Mouse (Mus musculus) hindbrain, embryonic 15.5 days (tissue): ENCODE results near the gene Ctnnb1. TPM values are rescaled to one million over a fixed set of nuclear protein-coding genes. Genes with fewer than 3 reads are reported as not detected.

Experiments
- ATAC-seq: fragments of 200-750 bp; cut with Nextera tagmentation; 2 replicates; pipeline ENCODE4 v1.8.0; 2017; ENCODE audit warnings: low read depth, moderate number of reproducible peaks, moderate TSS enrichment; ENCODE audit not compliant: low FRiP score
- H3K27ac ChIP-seq: fragments of 300-500 bp; sonication (generic); replicated peaks from 2 replicates; pipeline ENCODE4 v1.5.1; 2015; ENCODE audit warnings: mild to moderate bottlenecking, inconsistent platforms
- H3K27me3 ChIP-seq: fragments of 300-500 bp; sonication (generic); 2 replicates; pipeline ENCODE4 v1.6.1; 2015; ENCODE audit warnings: control low read depth, inconsistent platforms
- H3K36me3 ChIP-seq: fragments of 300-500 bp; sonication (generic); 2 replicates; pipeline ENCODE4 v1.6.1; 2015; ENCODE audit warnings: control low read depth, inconsistent platforms
- H3K4me1 ChIP-seq: fragments of 300-500 bp; sonication (generic); replicated peaks from 2 replicates; pipeline ENCODE4 v1.6.1; 2015; ENCODE audit warnings: control low read depth, inconsistent platforms
- H3K4me2 ChIP-seq: fragments of 300-500 bp; sonication (generic); 2 replicates; pipeline ENCODE4 v1.6.1; 2015; ENCODE audit warnings: moderate library complexity, mild to moderate bottlenecking, inconsistent platforms
- H3K4me3 ChIP-seq: fragments of 300-500 bp; sonication (generic); 2 replicates; pipeline ENCODE4 v1.5.1; 2015; ENCODE audit warnings: mild to moderate bottlenecking, inconsistent platforms
- H3K9ac ChIP-seq: fragments of 300-500 bp; sonication (generic); 2 replicates; pipeline ENCODE4 v1.6.1; 2015; ENCODE audit warnings: inconsistent platforms
- H3K9me3 ChIP-seq: fragments of 300-500 bp; sonication (generic); 2 replicates; pipeline ENCODE4 v1.6.1; 2016; ENCODE audit warnings: control low read depth, inconsistent platforms
- WGBS: fragments of 180-500 bp; shearing (Covaris S2); methylation state at CpG from one replicate; pipeline ENCODE4 v1.1.7; 2015; 5-methylcytosine and 5-hydroxymethylcytosine counted together
- polyA plus RNA-seq: library from polyadenylated mRNA; unstranded; fragments of >200 nt; fragmentation: Nextera tagmentation; extraction: Ambion mirVana; gene quantifications from 2 replicates; pipeline ENCODE4 v1.2.1, GENCODE M21; 2015

Gene Ctnnb1
- polyA plus RNA-seq, 1 experiment from 2014 or later = 394 TPM

- 83% methylated on average over 8 of the region's 8 CpGs for WGBS
- Histone ChIP-seq H3K27ac (no peak overlapping the region), H3K4me1 (peaks cover 35% of the 10 kb centered on the region), H3K9me3 (no peaks in the 10 kb centered on the region), H3K36me3 (peaks cover 7% of the 10 kb centered on the region), H3K4me2 (no peak overlapping the region), H3K4me3 (no peak overlapping the region), H3K27me3 (no peaks in the 10 kb centered on the region), H3K9ac (no peak overlapping the region)
- ATAC-seq = no peak
Measured at GRCm38 (mm10) chr9:120946131-120946530, 17.1 kb downstream of the Ctnnb1 start.

DNA sequence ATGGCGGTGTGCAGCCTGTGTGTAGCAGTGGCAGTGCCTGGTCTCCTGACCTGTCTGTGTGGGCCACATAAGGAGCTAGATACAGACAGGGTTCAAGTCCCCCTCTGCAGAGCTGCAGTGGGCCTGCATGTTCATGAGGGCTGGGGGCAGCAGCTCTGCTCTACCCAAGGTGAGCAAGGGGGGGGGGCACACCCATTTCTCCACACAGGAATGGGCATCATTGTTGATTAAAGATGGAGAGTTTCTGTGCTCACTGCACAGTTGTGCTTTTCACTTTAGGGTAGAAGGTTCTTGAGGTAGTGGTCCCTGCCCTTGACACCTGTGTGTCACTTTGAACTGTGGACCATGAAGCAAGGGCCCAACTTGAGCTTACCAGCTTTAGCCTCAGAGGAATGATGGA is 19.8 kb downstream of the Ctnnb1 start:
- Histone ChIP-seq H3K4me1 (peaks cover 24% of the 10 kb centered on the region), H3K4me3 (no peak overlapping the region), H3K36me3 (peaks cover 34% of the 10 kb centered on the region), H3K9me3 (no peaks in the 10 kb centered on the region), H3K27me3 (no peaks in the 10 kb centered on the region), H3K27ac (no peak overlapping the region), H3K9ac (no peak overlapping the region), H3K4me2 (no peak overlapping the region)
- no peak for ATAC-seq
- 100% methylated on average over 1 of the region's 1 CpGs for WGBS

GRCm38 (mm10) chr9:120950761-120951160 is 21.7 kb downstream of the Ctnnb1 start:
- peaks cover 17% of the 10 kb centered on the region for H3K4me1 ChIP-seq
- no peak overlapping the region for H3K4me3 ChIP-seq
- H3K9ac ChIP-seq = no peak overlapping the region
- no peak overlapping the region for H3K27ac ChIP-seq
- no peak for ATAC-seq
- peaks cover 54% of the 10 kb centered on the region for H3K36me3 ChIP-seq
- H3K9me3 ChIP-seq = no peaks in the 10 kb centered on the region
- H3K4me2 ChIP-seq = no peak overlapping the region
- no peaks in the 10 kb centered on the region for H3K27me3 ChIP-seq
- WGBS = 89% methylated on average over 12 of the region's 12 CpGs

GRCm38 (mm10) chr9:120951947-120952346 is 22.9 kb downstream of the Ctnnb1 start:
- 84% methylated on average over 3 of the region's 3 CpGs for WGBS
- no peaks in the 10 kb centered on the region for H3K9me3 ChIP-seq
- H3K27ac ChIP-seq = no peak overlapping the region
- H3K36me3 ChIP-seq = peaks cover 65% of the 10 kb centered on the region
- ATAC-seq = no peak
- no peaks in the 10 kb centered on the region for H3K27me3 ChIP-seq
- H3K4me1 ChIP-seq = peaks cover 11% of the 10 kb centered on the region
- H3K4me2 ChIP-seq = no peak overlapping the region
- H3K4me3 ChIP-seq = no peak overlapping the region
- no peak overlapping the region for H3K9ac ChIP-seq

DNA sequence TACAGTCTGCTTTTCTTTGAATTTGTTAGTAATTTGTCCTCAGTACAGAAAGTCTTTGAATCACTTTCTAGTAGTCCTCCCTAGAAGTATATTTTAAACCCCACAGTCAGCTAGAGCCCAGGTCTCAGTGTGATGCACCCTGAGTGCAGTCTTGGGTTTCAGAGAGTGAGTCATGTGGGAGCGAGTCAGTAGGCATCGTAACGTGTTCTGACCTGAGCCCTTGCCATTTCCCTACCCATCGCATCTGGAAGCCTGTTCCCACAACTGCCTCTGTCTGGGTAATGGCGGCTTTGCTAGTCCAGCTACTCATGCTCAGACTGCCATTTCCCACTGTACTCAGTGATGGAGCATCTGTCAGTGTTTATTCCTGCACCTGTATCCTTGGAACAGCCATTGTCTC is 29.0 kb downstream of the Ctnnb1 start:
- Histone ChIP-seq H3K9ac (no peak overlapping the region), H3K36me3 (peaks cover 88% of the 10 kb centered on the region), H3K9me3 (no peaks in the 10 kb centered on the region), H3K27me3 (no peaks in the 10 kb centered on the region), H3K4me2 (no peak overlapping the region), H3K4me3 (no peak overlapping the region), H3K27ac (no peak overlapping the region), H3K4me1 (peaks cover 17% of the 10 kb centered on the region)
- ATAC-seq = no peak
- 90% methylated on average over 5 of the region's 5 CpGs for WGBS

DNA sequence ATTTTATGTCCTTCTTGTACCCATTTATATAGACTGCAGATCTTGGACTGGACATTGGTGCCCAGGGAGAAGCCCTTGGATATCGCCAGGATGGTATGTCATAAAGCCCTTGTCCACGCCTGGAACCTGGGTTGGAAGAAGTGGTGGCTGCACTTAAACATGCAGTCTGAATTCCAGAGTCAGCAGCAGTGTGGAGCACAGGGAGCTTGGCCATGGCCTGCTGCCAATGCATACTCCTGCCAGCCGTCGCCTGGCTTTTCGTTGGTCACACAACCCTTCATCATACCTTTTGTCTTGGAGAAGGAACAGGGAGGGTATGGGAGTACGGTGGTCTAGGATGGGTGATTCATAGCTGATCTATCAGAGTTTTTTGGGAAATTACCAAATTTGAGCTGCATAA is 29.5 kb downstream of the Ctnnb1 start:
- Histone ChIP-seq H3K27me3 (no peaks in the 10 kb centered on the region), H3K27ac (no peak overlapping the region), H3K9ac (no peak overlapping the region), H3K4me1 (peaks cover 19% of the 10 kb centered on the region), H3K9me3 (no peaks in the 10 kb centered on the region), H3K4me3 (no peak overlapping the region), H3K36me3 (peaks cover 83% of the 10 kb centered on the region), H3K4me2 (no peak overlapping the region)
- ATAC-seq = no peak
- 70% methylated on average over 6 of the region's 6 CpGs for WGBS

- ATAC-seq = no peak
- Histone ChIP-seq H3K27ac (no peak overlapping the region), H3K4me3 (no peak overlapping the region), H3K9ac (no peak overlapping the region), H3K27me3 (no peaks in the 10 kb centered on the region), H3K4me2 (no peak overlapping the region), H3K4me1 (peaks cover 23% of the 10 kb centered on the region), H3K36me3 (peaks cover 76% of the 10 kb centered on the region), H3K9me3 (no peaks in the 10 kb centered on the region)
- 84% methylated on average over 4 of the region's 4 CpGs for WGBS
Measured at GRCm38 (mm10) chr9:120959225-120959624, 30.2 kb downstream of the Ctnnb1 start.

DNA sequence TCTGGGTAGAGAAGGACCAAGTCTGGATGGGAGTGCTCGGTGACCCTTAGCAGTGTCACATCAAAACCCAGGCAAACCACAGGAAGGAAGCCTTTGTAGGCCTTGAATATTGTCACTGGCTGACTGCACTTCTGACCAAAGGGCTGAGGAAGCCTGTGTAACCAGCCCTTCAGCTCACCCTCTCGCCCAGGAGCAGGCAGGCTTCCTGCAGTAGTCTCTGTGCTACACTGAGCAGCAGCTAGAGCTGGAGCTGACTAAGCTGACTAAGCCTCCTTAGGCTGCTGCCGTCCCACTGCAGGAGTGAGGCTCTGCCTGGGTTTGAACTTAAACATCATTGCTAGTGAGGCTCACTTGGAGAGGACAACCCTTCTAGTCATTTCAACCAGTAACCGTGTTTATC is 31.6 kb downstream of the Ctnnb1 start:
- no peak overlapping the region for H3K4me3 ChIP-seq
- peaks cover 62% of the 10 kb centered on the region for H3K36me3 ChIP-seq
- H3K27ac ChIP-seq = no peak overlapping the region
- H3K9me3 ChIP-seq = no peaks in the 10 kb centered on the region
- no peak overlapping the region for H3K4me2 ChIP-seq
- ATAC-seq = no peak
- H3K9ac ChIP-seq = no peak overlapping the region
- peaks cover 23% of the 10 kb centered on the region for H3K4me1 ChIP-seq
- H3K27me3 ChIP-seq = no peaks in the 10 kb centered on the region
- 79% methylated on average over 4 of the region's 4 CpGs for WGBS

- H3K4me1 ChIP-seq = peaks cover 23% of the 10 kb centered on the region
- H3K9me3 ChIP-seq = no peaks in the 10 kb centered on the region
- no peak for ATAC-seq
- H3K27ac ChIP-seq = no peak overlapping the region
- no peak overlapping the region for H3K9ac ChIP-seq
- 80% methylated on average over 3 of the region's 3 CpGs for WGBS
- no peak overlapping the region for H3K4me2 ChIP-seq
- H3K27me3 ChIP-seq = no peaks in the 10 kb centered on the region
- peaks cover 54% of the 10 kb centered on the region for H3K36me3 ChIP-seq
- no peak overlapping the region for H3K4me3 ChIP-seq
Measured at GRCm38 (mm10) chr9:120961466-120961865, 32.5 kb downstream of the Ctnnb1 start.

GRCm38 (mm10) chr9:120961969-120962700 is 33.1 kb downstream of the Ctnnb1 start:
- H3K27ac ChIP-seq = peak overlapping the region; percentile 34; the same call in 1 of the 2 replicates
- H3K4me1 ChIP-seq = peaks cover 23% of the 10 kb centered on the region
- H3K9me3 ChIP-seq = no peaks in the 10 kb centered on the region
- 85% methylated on average over 3 of the region's 3 CpGs for WGBS
- peaks cover 47% of the 10 kb centered on the region for H3K36me3 ChIP-seq
- no peak overlapping the region for H3K9ac ChIP-seq
- H3K27me3 ChIP-seq = no peaks in the 10 kb centered on the region
- no peak overlapping the region for H3K4me3 ChIP-seq
- no peak for ATAC-seq
- no peak overlapping the region for H3K4me2 ChIP-seq

DNA sequence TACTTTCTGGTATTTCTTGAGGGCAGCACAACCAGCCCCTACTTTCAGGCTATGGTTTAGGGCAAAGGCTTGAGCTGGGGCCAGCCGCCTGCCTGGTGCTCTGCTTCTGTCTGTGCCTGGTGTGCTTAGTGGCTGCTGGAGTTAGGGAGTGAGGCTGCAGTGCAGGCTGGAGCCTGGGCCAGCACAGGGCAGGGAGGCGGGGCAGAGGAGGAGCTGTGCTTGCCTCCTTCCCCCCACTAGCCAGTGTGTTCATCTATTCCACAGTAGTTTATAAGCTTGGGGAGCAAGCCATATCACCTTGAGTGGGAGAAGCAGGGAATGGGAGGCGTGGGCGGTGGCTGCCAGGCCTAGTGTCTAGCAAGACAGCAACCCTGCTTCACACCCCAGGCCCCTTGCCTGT is 34.1 kb downstream of the Ctnnb1 start:
- Histone ChIP-seq H3K36me3 (peaks cover 39% of the 10 kb centered on the region), H3K4me1 (peaks cover 23% of the 10 kb centered on the region), H3K27ac (no peak overlapping the region; the same call in 1 of the 2 replicates), H3K9me3 (no peaks in the 10 kb centered on the region), H3K4me2 (no peak overlapping the region), H3K27me3 (no peaks in the 10 kb centered on the region), H3K9ac (no peak overlapping the region), H3K4me3 (no peak overlapping the region)
- 93% methylated on average over 4 of the region's 4 CpGs for WGBS
- ATAC-seq = no peak

GRCm38 (mm10) chr9:120963720-120964119 is 34.7 kb downstream of the Ctnnb1 start:
- Histone ChIP-seq H3K4me2 (no peak overlapping the region), H3K27me3 (no peaks in the 10 kb centered on the region), H3K9me3 (no peaks in the 10 kb centered on the region), H3K27ac (no peak overlapping the region), H3K9ac (no peak overlapping the region), H3K36me3 (peaks cover 39% of the 10 kb centered on the region), H3K4me1 (peaks cover 23% of the 10 kb centered on the region), H3K4me3 (no peak overlapping the region)
- ATAC-seq = no peak
- WGBS = 74% methylated on average over 3 of the region's 3 CpGs

- Histone ChIP-seq H3K27ac (no peak overlapping the region), H3K27me3 (no peaks in the 10 kb centered on the region)
Measured at GRCm38 (mm10) chr9:120964224-120964623, 35.2 kb downstream of the Ctnnb1 start.

More at GRCm38 (mm10) chr9:120964224-120964623, 35.2 kb downstream of the Ctnnb1 start:
- ATAC-seq = no peak
- WGBS = 78% methylated on average over 5 of the region's 5 CpGs
- H3K4me3 ChIP-seq = no peak overlapping the region
- H3K36me3 ChIP-seq = peaks cover 39% of the 10 kb centered on the region
- no peaks in the 10 kb centered on the region for H3K9me3 ChIP-seq
- H3K9ac ChIP-seq = no peak overlapping the region
- no peak overlapping the region for H3K4me2 ChIP-seq
- peaks cover 23% of the 10 kb centered on the region for H3K4me1 ChIP-seq
